Mouse (Mus musculus) midbrain, embryonic 13.5 days (tissue): ENCODE results near the gene 1110051M20Rik. TPM values are rescaled to one million over a fixed set of nuclear protein-coding genes. Genes with fewer than 3 reads are reported as not detected.

ENCODE experiments used
- ATAC-seq: fragments of 200-750 bp; cut with Nextera tagmentation; 2 replicates; pipeline ENCODE4 v1.8.0; 2017; ENCODE audit warnings: mild to moderate bottlenecking, moderate TSS enrichment, moderate library complexity
- H3K27ac ChIP-seq: fragments of 300-500 bp; sonication (generic); 2 replicates; pipeline ENCODE4 v1.5.1; 2015; ENCODE audit warnings: inconsistent platforms, mild to moderate bottlenecking, moderate library complexity
- H3K27me3 ChIP-seq: fragments of 300-500 bp; sonication (generic); 2 replicates; pipeline ENCODE4 v1.6.1; 2015; ENCODE audit warnings: mild to moderate bottlenecking, inconsistent platforms
- H3K36me3 ChIP-seq: fragments of 300-500 bp; sonication (generic); 2 replicates; pipeline ENCODE4 v1.6.1; 2015; ENCODE audit warnings: mild to moderate bottlenecking, inconsistent platforms
- H3K4me1 ChIP-seq: fragments of 300-500 bp; sonication (generic); replicated peaks from 2 replicates; pipeline ENCODE4 v1.6.1; 2015; ENCODE audit warnings: inconsistent platforms
- H3K4me2 ChIP-seq: fragments of 300-500 bp; sonication (generic); replicated peaks from 2 replicates; pipeline ENCODE4 v1.6.1; 2015; ENCODE audit warnings: moderate library complexity, mild to moderate bottlenecking, inconsistent platforms
- H3K4me3 ChIP-seq: fragments of 300-500 bp; sonication (generic); replicated peaks from 2 replicates; pipeline ENCODE4 v1.5.1; 2015; ENCODE audit warnings: mild to moderate bottlenecking, inconsistent platforms
- H3K9ac ChIP-seq: fragments of 300-500 bp; sonication (generic); replicated peaks from 2 replicates; pipeline ENCODE4 v1.6.1; 2015; ENCODE audit warnings: mild to moderate bottlenecking, inconsistent platforms
- H3K9me3 ChIP-seq: fragments of 300-500 bp; sonication (generic); 2 replicates; pipeline ENCODE4 v1.6.1; 2016; ENCODE audit warnings: mild to moderate bottlenecking, inconsistent platforms
- WGBS: fragments of 180-500 bp; shearing (Covaris S2); methylation state at CpG from one replicate; pipeline ENCODE4 v1.1.7; 2015; 5-methylcytosine and 5-hydroxymethylcytosine counted together
- polyA plus RNA-seq: library from polyadenylated mRNA; unstranded; fragments of >200 nt; fragmentation: Nextera tagmentation; extraction: Ambion mirVana; gene quantifications from 2 replicates; pipeline ENCODE4 v1.2.1, GENCODE M21; 2015

Gene 1110051M20Rik
- polyA plus RNA-seq, 1 experiment from 2014 or later: 147 TPM

GRCm38 (mm10) chr2:91287563-91287962 lies 156.9 kb downstream of the 1110051M20Rik start:
- Histone ChIP-seq H3K4me1 (no peaks in the 10 kb centered on the region; the same call in 1 of the 2 replicates), H3K4me2 (no peak overlapping the region), H3K9me3 (no peaks in the 10 kb centered on the region; the same call in 1 of the 2 replicates), H3K36me3 (peaks cover 11% of the 10 kb centered on the region; the same call in 1 of the 2 replicates), H3K27me3 (no peaks in the 10 kb centered on the region), H3K27ac (no peak overlapping the region), H3K9ac (no peak overlapping the region), H3K4me3 (no peak overlapping the region)
- 88% methylated on average over 6 of the region's 6 CpGs for WGBS
- ATAC-seq: no peak

- Histone ChIP-seq H3K9me3 (no peaks in the 10 kb centered on the region; the same call in 1 of the 2 replicates), H3K9ac (no peak overlapping the region; the same call in 1 of the 2 replicates), H3K27ac (no peak overlapping the region), H3K36me3 (peaks cover 22% of the 10 kb centered on the region), H3K4me1 (peaks cover 6% of the 10 kb centered on the region), H3K4me3 (no peak overlapping the region), H3K4me2 (no peak overlapping the region), H3K27me3 (no peaks in the 10 kb centered on the region)
- peak; percentile 62; the same call in 1 of the 2 replicates for ATAC-seq
- 12% methylated on average over 7 of the region's 7 CpGs for WGBS
Measured at GRCm38 (mm10) chr2:91285885-91286505, 158.5 kb downstream of the 1110051M20Rik start.

- no peak for ATAC-seq
- H3K9ac ChIP-seq: no peak overlapping the region; the same call in 1 of the 2 replicates
- H3K27ac ChIP-seq: 0 out of 2 replicates have a peak overlapping the region, but pooled peaks have one; percentile 19
- no peaks in the 10 kb centered on the region for H3K27me3 ChIP-seq
- no peak overlapping the region for H3K4me3 ChIP-seq
- H3K36me3 ChIP-seq: peaks cover 22% of the 10 kb centered on the region
- peaks cover 6% of the 10 kb centered on the region for H3K4me1 ChIP-seq
- WGBS: 69% methylated on average over 13 of the region's 13 CpGs
- no peak overlapping the region for H3K4me2 ChIP-seq
- no peaks in the 10 kb centered on the region; the same call in 1 of the 2 replicates for H3K9me3 ChIP-seq
Measured at GRCm38 (mm10) chr2:91284375-91285199, 159.9 kb downstream of the 1110051M20Rik start.

- Histone ChIP-seq H3K9ac (no peak overlapping the region), H3K9me3 (no peaks in the 10 kb centered on the region; the same call in 1 of the 2 replicates), H3K4me2 (no peak overlapping the region), H3K27me3 (no peaks in the 10 kb centered on the region), H3K27ac (no peak overlapping the region), H3K4me3 (no peak overlapping the region), H3K36me3 (peaks cover 22% of the 10 kb centered on the region), H3K4me1 (peaks cover 6% of the 10 kb centered on the region)
- 84% methylated on average over 3 of the region's 3 CpGs for WGBS
- ATAC-seq: no peak
Measured at GRCm38 (mm10) chr2:91283972-91284371, 160.5 kb downstream of the 1110051M20Rik start.

- H3K36me3 ChIP-seq: peaks cover 36% of the 10 kb centered on the region
- no peak overlapping the region; the same call in 1 of the 2 replicates for H3K27ac ChIP-seq
- no peaks in the 10 kb centered on the region for H3K27me3 ChIP-seq
- H3K4me2 ChIP-seq: no peak overlapping the region
- H3K4me3 ChIP-seq: no peak overlapping the region
- peaks cover 6% of the 10 kb centered on the region for H3K4me1 ChIP-seq
- peak; percentile 32; the same call in 1 of the 2 replicates for ATAC-seq
- H3K9me3 ChIP-seq: no peaks in the 10 kb centered on the region
- 55% methylated on average over 5 of the region's 5 CpGs for WGBS
- 0 out of 2 replicates have a peak overlapping the region, but pooled peaks have one; percentile 23 for H3K9ac ChIP-seq
Measured at GRCm38 (mm10) chr2:91281366-91281765, 163.1 kb downstream of the 1110051M20Rik start.

- no peaks in the 10 kb centered on the region for H3K27me3 ChIP-seq
- H3K4me1 ChIP-seq: peaks cover 6% of the 10 kb centered on the region
- H3K9me3 ChIP-seq: no peaks in the 10 kb centered on the region
- no peak overlapping the region for H3K4me3 ChIP-seq
- peak; percentile 48; the same call in 1 of the 2 replicates for ATAC-seq
- H3K27ac ChIP-seq: 0 out of 2 replicates have a peak overlapping the region, but pooled peaks have one; percentile 19
- 78% methylated on average over 2 of the region's 2 CpGs for WGBS
- no peak overlapping the region for H3K9ac ChIP-seq
- no peak overlapping the region for H3K4me2 ChIP-seq
- H3K36me3 ChIP-seq: peaks cover 56% of the 10 kb centered on the region
Measured at GRCm38 (mm10) chr2:91279372-91279755, 165.1 kb downstream of the 1110051M20Rik start.

- ATAC-seq: peak; percentile 81
- no peaks in the 10 kb centered on the region for H3K27me3 ChIP-seq
- H3K4me3 ChIP-seq: no peak overlapping the region
- 0 out of 2 replicates have a peak overlapping the region, but pooled peaks have one; percentile 19 for H3K27ac ChIP-seq
- no peaks in the 10 kb centered on the region for H3K9me3 ChIP-seq
- peaks cover 6% of the 10 kb centered on the region; the same call in 1 of the 2 replicates for H3K4me1 ChIP-seq
- no peak overlapping the region for H3K4me2 ChIP-seq
- WGBS: 39% methylated on average over 10 of the region's 10 CpGs
- peaks cover 61% of the 10 kb centered on the region for H3K36me3 ChIP-seq
- H3K9ac ChIP-seq: no peak overlapping the region
Measured at GRCm38 (mm10) chr2:91278749-91279371, 165.6 kb downstream of the 1110051M20Rik start.

- ATAC-seq: no peak
- no peak overlapping the region for H3K9ac ChIP-seq
- no peak overlapping the region for H3K4me3 ChIP-seq
- H3K4me1 ChIP-seq: peaks cover 15% of the 10 kb centered on the region
- 97% methylated on average over 8 of the region's 8 CpGs for WGBS
- H3K27me3 ChIP-seq: no peaks in the 10 kb centered on the region
- H3K27ac ChIP-seq: no peak overlapping the region
- no peak overlapping the region for H3K4me2 ChIP-seq
- peaks cover 77% of the 10 kb centered on the region for H3K36me3 ChIP-seq
- H3K9me3 ChIP-seq: no peaks in the 10 kb centered on the region
Measured at GRCm38 (mm10) chr2:91269687-91270133, 174.8 kb downstream of the 1110051M20Rik start.

- Histone ChIP-seq H3K4me3 (no peak overlapping the region), H3K27ac (no peak overlapping the region), H3K9ac (no peak overlapping the region), H3K9me3 (no peaks in the 10 kb centered on the region), H3K36me3 (peaks cover 67% of the 10 kb centered on the region), H3K27me3 (no peaks in the 10 kb centered on the region), H3K4me1 (peaks cover 22% of the 10 kb centered on the region), H3K4me2 (no peak overlapping the region)
- 90% methylated on average over 2 of the region's 2 CpGs for WGBS
- ATAC-seq: no peak
Measured at GRCm38 (mm10) chr2:91268706-91269105, 175.8 kb downstream of the 1110051M20Rik start.

- Histone ChIP-seq H3K9ac (no peak overlapping the region), H3K4me2 (no peak overlapping the region), H3K36me3 (peaks cover 60% of the 10 kb centered on the region), H3K27me3 (no peaks in the 10 kb centered on the region), H3K27ac (no peak overlapping the region), H3K9me3 (no peaks in the 10 kb centered on the region), H3K4me1 (peaks cover 22% of the 10 kb centered on the region), H3K4me3 (no peak overlapping the region)
- no peak for ATAC-seq
- 97% methylated on average over 3 of the region's 3 CpGs for WGBS
Measured at GRCm38 (mm10) chr2:91268042-91268441, 176.5 kb downstream of the 1110051M20Rik start.

GRCm38 (mm10) chr2:91264711-91265681 lies 179.5 kb downstream of the 1110051M20Rik start, which contains the start of gene Arfgap2:
Gene Arfgap2 (plus strand): TSS chr2:91264974.
- WGBS: 1% methylated on average over 72 of the region's 72 CpGs
- peak within 1 kb of the TSS; percentile 93 for H3K4me2 ChIP-seq

More at GRCm38 (mm10) chr2:91264711-91265681, 179.5 kb downstream of the 1110051M20Rik start, which contains the start of gene Arfgap2:
- Histone ChIP-seq H3K27ac (peak within 1 kb of the TSS; percentile 94), H3K27me3 (no peaks in the 10 kb centered on the region), H3K4me3 (peak within 1 kb of the TSS; percentile 85), H3K4me1 (peaks cover 22% of the 10 kb centered on the region), H3K9me3 (no peaks in the 10 kb centered on the region), H3K36me3 (peaks cover 34% of the 10 kb centered on the region), H3K9ac (peak within 1 kb of the TSS; percentile 86)
- peak; percentile 99 for ATAC-seq
